Comparison of ENCODE assay signal across 18 mouse cellular contexts in the genomic region with DNA sequence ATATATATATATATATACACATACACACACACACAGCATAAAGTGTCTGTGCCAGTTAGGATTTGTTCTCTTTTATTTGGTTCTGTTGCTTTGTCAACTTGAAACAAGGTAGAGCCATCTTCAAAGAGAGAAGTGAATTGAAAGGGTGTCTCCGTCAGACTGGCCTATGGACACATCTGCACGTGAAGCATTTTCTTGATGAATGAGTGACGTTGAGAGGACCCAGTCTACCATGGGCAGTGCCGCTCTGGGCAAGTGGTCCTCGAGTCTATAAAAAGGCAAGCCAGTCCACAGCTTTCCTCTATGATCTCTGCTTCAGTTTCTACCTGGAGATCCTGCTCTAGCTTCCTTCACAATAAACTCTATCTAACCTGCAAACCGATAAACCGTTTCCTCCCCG.
"Had no signal": no experiment of that assay in that cellular context is flagged by ENCODE, and none has a peak within 500 bp of the region (broad histone marks: within the 10 kb centered on the region; RNA-seq: fewer than 3 reads in every experiment).

No protein-coding gene starts in this region.

- H3K9me3 ChIP-seq: limb, embryonic 10.5 days; limb, embryonic 13.5 days; liver, embryonic 12.5 days; liver, embryonic 15.5 days; lung, embryonic 15.5 days; megakaryocyte, embryonic 14.5 days; midbrain, embryonic 10.5 days; midbrain, embryonic 15.5 days; neural tube, embryonic 12.5 days; neural tube, embryonic 15.5 days had no signal

- H3K27me3 ChIP-seq: limb, embryonic 13.5 days; liver, embryonic 12.5 days; liver, embryonic 15.5 days; lung, embryonic 15.5 days; megakaryocyte, embryonic 14.5 days; midbrain, embryonic 15.5 days; neural tube, embryonic 12.5 days; neural tube, embryonic 15.5 days had no signal

- H3K27ac ChIP-seq: kidney, postnatal 0 days; layer of hippocampus, adult 2 months; limb, embryonic 10.5 days; limb, embryonic 13.5 days; liver, embryonic 12.5 days; liver, embryonic 15.5 days; lung, embryonic 15.5 days; midbrain, embryonic 10.5 days; midbrain, embryonic 15.5 days; neural tube, embryonic 12.5 days; neural tube, embryonic 15.5 days; stomach, postnatal 0 days had no signal

- H3K9ac ChIP-seq: limb, embryonic 13.5 days; liver, embryonic 12.5 days; liver, embryonic 15.5 days; lung, embryonic 15.5 days; midbrain, embryonic 15.5 days; neural tube, embryonic 12.5 days; neural tube, embryonic 15.5 days had no signal

- H3K4me2 ChIP-seq: limb, embryonic 13.5 days; liver, embryonic 12.5 days; liver, embryonic 15.5 days; lung, embryonic 15.5 days; midbrain, embryonic 15.5 days; neural tube, embryonic 12.5 days; neural tube, embryonic 15.5 days had no signal

- H3K4me3 ChIP-seq: layer of hippocampus, adult 2 months; limb, embryonic 10.5 days; limb, embryonic 13.5 days; liver, embryonic 12.5 days; liver, embryonic 15.5 days; lung, embryonic 15.5 days; megakaryocyte, embryonic 14.5 days; midbrain, embryonic 10.5 days; midbrain, embryonic 15.5 days; neural tube, embryonic 12.5 days; neural tube, embryonic 15.5 days had no signal

- H3K36me3 ChIP-seq: limb, embryonic 10.5 days; limb, embryonic 13.5 days; liver, embryonic 12.5 days; liver, embryonic 15.5 days; lung, embryonic 15.5 days; midbrain, embryonic 10.5 days; midbrain, embryonic 15.5 days; neural tube, embryonic 12.5 days; neural tube, embryonic 15.5 days had no signal

- ATAC-seq: liver, embryonic 12.5 days; midbrain, embryonic 15.5 days had no signal

- DNase-seq: liver; right cerebral cortex, postnatal 4 days; thymus, adult 2 months; thymus, postnatal 14 days; thymus, postnatal 4 days had no signal

- H3K4me1 ChIP-seq: liver, embryonic 15.5 days; megakaryocyte, embryonic 14.5 days had no signal
